Mouse (Mus musculus) lung, postnatal 0 days (tissue): ENCODE results near the gene Gramd4.

Experiments
- CTCF ChIP-seq: IDR thresholded peaks from 2 replicates; pipeline ENCODE4 v1.5.1; 2016; ENCODE audit warnings: antibody characterized with exemption, mild to moderate bottlenecking
- EP300 ChIP-seq: IDR thresholded peaks from 2 replicates; pipeline ENCODE4 v1.6.1; 2016; ENCODE audit warnings: antibody characterized with exemption, mild to moderate bottlenecking, control low read depth

GRCm38 (mm10) chr15:86033191-86033841 is 24.2 kb upstream of the Gramd4 start, which contains the start of gene Celsr1:
- TF ChIP-seq CTCF (no peak; the same call in none of the 2 replicates), EP300 (no peak)
